Mouse (Mus musculus) neural tube, embryonic 14.5 days (tissue): Measurements from ENCODE around the gene Gm4491. TPM values are rescaled to one million over a fixed set of nuclear protein-coding genes. Genes with fewer than 3 reads are reported as not detected.

ENCODE experiments used
- ATAC-seq: fragments of 200-750 bp; cut with Nextera tagmentation; 2 replicates; pipeline ENCODE4 v1.8.0; 2017; ENCODE audit warnings: low read depth, mild to moderate bottlenecking, moderate TSS enrichment, moderate library complexity
- H3K27ac ChIP-seq: fragments of 300-500 bp; sonication (generic); 2 replicates; pipeline ENCODE4 v1.5.1; 2014; ENCODE audit warnings: low read depth, mild to moderate bottlenecking, control low read depth, low read length, moderate library complexity, mixed read lengths
- H3K27me3 ChIP-seq: fragments of 300-500 bp; sonication (generic); 2 replicates; pipeline ENCODE4 v1.6.1; 2014; ENCODE audit warnings: low read length; ENCODE audit not compliant: control insufficient read depth, insufficient read depth
- H3K36me3 ChIP-seq: fragments of 300-500 bp; sonication (generic); 2 replicates; pipeline ENCODE4 v1.6.1; 2014; ENCODE audit warnings: low read length, mixed read lengths; ENCODE audit not compliant: control insufficient read depth, insufficient read depth
- H3K4me1 ChIP-seq: fragments of 300-500 bp; sonication (generic); 2 replicates; pipeline ENCODE4 v1.6.1; 2014; ENCODE audit warnings: low read length; ENCODE audit not compliant: control insufficient read depth, insufficient read depth
- H3K4me2 ChIP-seq: fragments of 300-500 bp; sonication (generic); 2 replicates; pipeline ENCODE4 v1.6.1; 2014; ENCODE audit warnings: mild to moderate bottlenecking, low read depth, low read length, control low read depth
- H3K4me3 ChIP-seq: fragments of 300-500 bp; sonication (generic); 2 replicates; pipeline ENCODE4 v1.5.1; 2014; ENCODE audit warnings: low read depth, low read length, control low read depth, mixed read lengths
- H3K9ac ChIP-seq: fragments of 300-500 bp; sonication (generic); replicated peaks from 2 replicates; pipeline ENCODE4 v1.6.1; 2014; ENCODE audit warnings: low read depth, mild to moderate bottlenecking, control low read depth, low read length, mixed read lengths
- H3K9me3 ChIP-seq: fragments of 300-500 bp; sonication (generic); 2 replicates; pipeline ENCODE4 v1.6.1; 2016; ENCODE audit warnings: low read length; ENCODE audit not compliant: control insufficient read depth
- WGBS: fragments of 180-500 bp; shearing (Covaris S2); extraction: QIAGEN DNeasy Blood & Tissue Kit; methylation state at CpG from one replicate; pipeline ENCODE4 v1.1.7; 2014; 5-methylcytosine and 5-hydroxymethylcytosine counted together
- polyA plus RNA-seq: library from polyadenylated mRNA; unstranded; fragments of >200 nt; fragmentation: Nextera tagmentation; extraction: Ambion mirVana; gene quantifications from 2 replicates; pipeline ENCODE4 v1.2.1, GENCODE M21; 2014

The Gm4491 gene
- not detected in 2 replicates for polyA plus RNA-seq

- Histone ChIP-seq H3K27ac (no peak within 1 kb of the TSS), H3K36me3 (no peaks in the 10 kb centered on the region), H3K27me3 (no peaks in the 10 kb centered on the region), H3K4me2 (peak within 1 kb of the TSS; percentile 8; the same call in 1 of the 2 replicates), H3K9me3 (no peaks in the 10 kb centered on the region), H3K9ac (no peak within 1 kb of the TSS), H3K4me1 (0 out of 2 replicates have a peak, but pooled peaks cover 6% of the 10 kb centered on the region), H3K4me3 (no peak within 1 kb of the TSS)
- 15% methylated on average over 13 of the region's 13 CpGs for WGBS
- peak; percentile 92 for ATAC-seq
Measured at GRCm38 (mm10) chr14:57115823-57116544, at the start of gene Gm4491. TSS of gene Gm4491 (minus strand) at chr14:57115883.

GRCm38 (mm10) chr14:57161833-57162232, 46.1 kb upstream of the Gm4491 start:
- no peak overlapping the region for H3K4me3 ChIP-seq
- no peaks in the 10 kb centered on the region for H3K4me1 ChIP-seq
- no peak for ATAC-seq
- no peaks in the 10 kb centered on the region for H3K36me3 ChIP-seq
- 48% methylated on average over 2 of the region's 2 CpGs for WGBS
- H3K9me3 ChIP-seq: no peaks in the 10 kb centered on the region
- H3K4me2 ChIP-seq: no peak overlapping the region
- H3K27me3 ChIP-seq: no peaks in the 10 kb centered on the region
- no peak overlapping the region for H3K27ac ChIP-seq
- no peak overlapping the region for H3K9ac ChIP-seq

- Histone ChIP-seq H3K4me2 (no peak overlapping the region), H3K9me3 (no peaks in the 10 kb centered on the region), H3K36me3 (no peaks in the 10 kb centered on the region), H3K4me3 (no peak overlapping the region), H3K4me1 (no peaks in the 10 kb centered on the region), H3K27me3 (no peaks in the 10 kb centered on the region), H3K27ac (no peak overlapping the region), H3K9ac (no peak overlapping the region)
- 46% methylated on average over 4 of the region's 4 CpGs for WGBS
- peak; percentile 66; the same call in 1 of the 2 replicates for ATAC-seq
Measured at GRCm38 (mm10) chr14:57161201-57161600, 45.5 kb upstream of the Gm4491 start.

GRCm38 (mm10) chr14:57154916-57155315, 39.2 kb upstream of the Gm4491 start:
- WGBS: 37% methylated on average over 6 of the region's 6 CpGs
- no peak for ATAC-seq
- no peak overlapping the region for H3K9ac ChIP-seq
- H3K4me3 ChIP-seq: no peak overlapping the region
- no peaks in the 10 kb centered on the region for H3K4me1 ChIP-seq
- no peak overlapping the region for H3K4me2 ChIP-seq
- H3K9me3 ChIP-seq: no peaks in the 10 kb centered on the region
- no peak overlapping the region for H3K27ac ChIP-seq
- no peaks in the 10 kb centered on the region for H3K27me3 ChIP-seq
- no peaks in the 10 kb centered on the region for H3K36me3 ChIP-seq

GRCm38 (mm10) chr14:57145741-57146140, 30.1 kb upstream of the Gm4491 start:
- WGBS: 54% methylated on average over 4 of the region's 4 CpGs
- H3K27ac ChIP-seq: no peak overlapping the region
- no peak for ATAC-seq

GRCm38 (mm10) chr14:57135265-57135664, 19.6 kb upstream of the Gm4491 start:
- Histone ChIP-seq H3K4me3 (no peak overlapping the region), H3K4me2 (no peak overlapping the region), H3K4me1 (peaks cover 7% of the 10 kb centered on the region), H3K9me3 (no peaks in the 10 kb centered on the region), H3K36me3 (no peaks in the 10 kb centered on the region), H3K9ac (no peak overlapping the region), H3K27me3 (peaks cover 16% of the 10 kb centered on the region), H3K27ac (no peak overlapping the region)
- no peak for ATAC-seq
- WGBS: 10% methylated on average over 8 of the region's 8 CpGs

More at GRCm38 (mm10) chr14:57145741-57146140, 30.1 kb upstream of the Gm4491 start:
- no peaks in the 10 kb centered on the region for H3K9me3 ChIP-seq
- no peaks in the 10 kb centered on the region for H3K4me1 ChIP-seq
- H3K27me3 ChIP-seq: no peaks in the 10 kb centered on the region
- no peaks in the 10 kb centered on the region for H3K36me3 ChIP-seq
- no peak overlapping the region for H3K4me2 ChIP-seq
- H3K4me3 ChIP-seq: no peak overlapping the region
- H3K9ac ChIP-seq: no peak overlapping the region

GRCm38 (mm10) chr14:57133161-57133661, 17.5 kb upstream of the Gm4491 start, which contains the start of gene Gjb6:
TSS of gene Gjb6 (minus strand) at chr14:57133611.
- Histone ChIP-seq H3K27me3 (peaks cover 16% of the 10 kb centered on the region), H3K4me2 (peak within 1 kb of the TSS; percentile 67), H3K4me1 (peaks cover 7% of the 10 kb centered on the region), H3K36me3 (no peaks in the 10 kb centered on the region), H3K4me3 (peak within 1 kb of the TSS; percentile 33), H3K9me3 (no peaks in the 10 kb centered on the region), H3K9ac (peak within 1 kb of the TSS; percentile 39; the same call in 1 of the 2 replicates), H3K27ac (no peak within 1 kb of the TSS)
- 3% methylated on average over 33 of the region's 33 CpGs for WGBS
- ATAC-seq: peak; percentile 63

GRCm38 (mm10) chr14:57127383-57127782, 11.7 kb upstream of the Gm4491 start:
- Histone ChIP-seq H3K27ac (no peak overlapping the region), H3K27me3 (peaks cover 5% of the 10 kb centered on the region; the same call in 1 of the 2 replicates), H3K4me2 (no peak overlapping the region), H3K36me3 (no peaks in the 10 kb centered on the region), H3K4me3 (no peak overlapping the region), H3K9ac (no peak overlapping the region), H3K9me3 (no peaks in the 10 kb centered on the region), H3K4me1 (no peaks in the 10 kb centered on the region)
- WGBS: 76% methylated on average over 4 of the region's 4 CpGs
- ATAC-seq: no peak

GRCm38 (mm10) chr14:57122295-57122694, 6.6 kb upstream of the Gm4491 start:
- Histone ChIP-seq H3K27me3 (no peaks in the 10 kb centered on the region), H3K4me1 (no peaks in the 10 kb centered on the region), H3K4me3 (no peak overlapping the region), H3K9me3 (no peaks in the 10 kb centered on the region), H3K9ac (no peak overlapping the region), H3K4me2 (no peak overlapping the region), H3K36me3 (no peaks in the 10 kb centered on the region), H3K27ac (no peak overlapping the region)
- 87% methylated on average over 7 of the region's 7 CpGs for WGBS
- no peak for ATAC-seq
